Mouse (Mus musculus) bone marrow macrophage, adult 2 months (primary cell): ENCODE results near the gene Erc2.

Experiments used
- CTCF ChIP-seq: IDR thresholded peaks from 2 replicates; pipeline ENCODE4 v1.5.1; 2012; ENCODE audit warnings: low read depth, mild to moderate bottlenecking, low read length, moderate library complexity
- POLR2A ChIP-seq: IDR thresholded peaks from 2 replicates; pipeline ENCODE4 v1.6.1; 2012; ENCODE audit warnings: mild to moderate bottlenecking, low read depth, low read length, borderline replicate concordance

DNA sequence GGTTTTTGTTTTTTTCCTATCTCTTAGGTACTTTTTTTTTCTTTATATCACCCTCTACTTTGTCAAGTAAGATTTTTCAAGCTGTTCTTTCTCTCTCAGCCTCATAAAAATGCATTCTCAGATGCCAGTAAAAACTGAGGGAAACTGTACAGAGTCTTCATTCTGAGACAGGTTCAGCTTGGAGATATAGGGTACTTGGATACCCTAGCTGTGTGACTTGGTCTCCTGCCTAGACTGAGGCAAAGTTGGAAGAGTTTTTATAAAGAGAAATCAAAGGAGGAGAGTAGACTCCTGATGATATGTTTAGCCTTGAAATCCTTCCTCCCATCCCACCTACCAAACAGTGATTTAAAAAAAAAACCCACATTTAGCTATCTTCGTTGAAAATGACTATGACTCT, 651.4 kb downstream of the Erc2 start:
- TF ChIP-seq CTCF (no peak), POLR2A (no peak)
